Mouse (Mus musculus): ENCODE data around the gene Eif3k. TPM values are rescaled to one million over a fixed set of nuclear protein-coding genes. Genes with fewer than 3 reads are reported as not detected.
"Not testable (repeated sequence)": the region's sequence is repeated elsewhere in the genome, so short reads cannot be mapped to it uniquely, and the experiment has no call there.

Gene Eif3k
- total and polyA plus RNA-seq, 3 experiments = 199 to 377 (median 280) TPM

- Histone ChIP-seq H3K9me3 (replicated peaks) (no peaks in the 10 kb centered on the region), H3K27me3 (ENCODE audit: insufficient read depth, low read length) (no peaks in the 10 kb centered on the region), H3K4me3 (ENCODE audit: low read depth, low read length) (no peak overlapping the region), H3K36me3 (replicated peaks) (peaks cover 64% of the 10 kb centered on the region), H3K4me1 (ENCODE audit: insufficient read depth, low read depth, low read length) (peaks cover 47% of the 10 kb centered on the region)
- DNase-seq (ENCODE audit: low spot score) = no peak
- no peak for ATAC-seq (ENCODE audit: extremely low read depth, insufficient number of reproducible peaks, low FRiP score, poor library complexity, severe bottlenecking)
- TF ChIP-seq GATA1 (IDR thresholded peaks at IDR 0.05; ENCODE audit: borderline replicate concordance, low read length) (no peak), CTCF (IDR thresholded peaks at IDR 0.05; ENCODE audit: low read depth, low read length) (no peak), POLR2AphosphoS5 (IDR thresholded peaks at IDR 0.05; ENCODE audit: insufficient replicate concordance, low read depth, low read length) (no peak), GATA2 (IDR thresholded peaks at IDR 0.05; ENCODE audit: borderline replicate concordance, low read depth, low read length) (no peak), TAL1 (conservative IDR thresholded peaks at IDR 0.05; ENCODE audit: low read depth, low read length) (no peak)
These were observed 11.8 kb downstream of the Eif3k start for GRCm38 (mm10) chr7:28969672-28970394.

- peaks cover 58% of the 10 kb centered on the region for H3K36me3 ChIP-seq (replicated peaks)
These were observed 12.4 kb downstream of the Eif3k start for GRCm38 (mm10) chr7:28969271-28969670.

GRCm38 (mm10) chr7:28968120-28968519 lies 13.5 kb downstream of the Eif3k start:
- not testable (repeated sequence) for H3K9me3 ChIP-seq (replicated peaks); H3K27me3 ChIP-seq (ENCODE audit: insufficient read depth, low read length); ATAC-seq (ENCODE audit: extremely low read depth, insufficient number of reproducible peaks, low FRiP score, poor library complexity, severe bottlenecking); DNase-seq (ENCODE audit: low spot score); H3K4me3 ChIP-seq (ENCODE audit: low read depth, low read length)
- H3K36me3 ChIP-seq (replicated peaks) = peaks cover 47% of the 10 kb centered on the region
- H3K4me1 ChIP-seq (ENCODE audit: insufficient read depth, low read depth, low read length) = peaks cover 44% of the 10 kb centered on the region

More at GRCm38 (mm10) chr7:28969271-28969670, 12.4 kb downstream of the Eif3k start:
- H3K9me3 ChIP-seq (replicated peaks) = no peaks in the 10 kb centered on the region
- no peaks in the 10 kb centered on the region for H3K27me3 ChIP-seq (ENCODE audit: insufficient read depth, low read length)
- TF ChIP-seq POLR2AphosphoS5 (IDR thresholded peaks at IDR 0.05; ENCODE audit: insufficient replicate concordance, low read depth, low read length) (no peak), GATA1 (IDR thresholded peaks at IDR 0.05; ENCODE audit: borderline replicate concordance, low read length) (no peak), CTCF (IDR thresholded peaks at IDR 0.05; ENCODE audit: low read depth, low read length) (no peak), GATA2 (IDR thresholded peaks at IDR 0.05; ENCODE audit: borderline replicate concordance, low read depth, low read length) (no peak), TAL1 (conservative IDR thresholded peaks at IDR 0.05; ENCODE audit: low read depth, low read length) (no peak)
- H3K4me1 ChIP-seq (ENCODE audit: insufficient read depth, low read depth, low read length) = peaks cover 44% of the 10 kb centered on the region
- no peak for DNase-seq (ENCODE audit: low spot score)
- ATAC-seq (ENCODE audit: extremely low read depth, insufficient number of reproducible peaks, low FRiP score, poor library complexity, severe bottlenecking) = no peak
- H3K4me3 ChIP-seq (ENCODE audit: low read depth, low read length) = no peak overlapping the region

GRCm38 (mm10) chr7:28966751-28967505 lies 14.7 kb downstream of the Eif3k start:
- no peaks in the 10 kb centered on the region for H3K27me3 ChIP-seq (ENCODE audit: insufficient read depth, low read length)
- H3K4me1 ChIP-seq (ENCODE audit: insufficient read depth, low read depth, low read length) = peaks cover 43% of the 10 kb centered on the region
- ATAC-seq (ENCODE audit: extremely low read depth, insufficient number of reproducible peaks, low FRiP score, poor library complexity, severe bottlenecking) (no peak), DNase-seq (ENCODE audit: low spot score) (no peak)
- H3K36me3 ChIP-seq (replicated peaks) = peaks cover 35% of the 10 kb centered on the region
- no peak for TF ChIP-seq GATA2 (IDR thresholded peaks at IDR 0.05; ENCODE audit: borderline replicate concordance, low read depth, low read length)
- no peak for TF ChIP-seq POLR2AphosphoS5 (IDR thresholded peaks at IDR 0.05; ENCODE audit: insufficient replicate concordance, low read depth, low read length)
- TF ChIP-seq GATA1 (IDR thresholded peaks at IDR 0.05; ENCODE audit: borderline replicate concordance, low read length) = no peak
- no peak for TF ChIP-seq CTCF (IDR thresholded peaks at IDR 0.05; ENCODE audit: low read depth, low read length)
- no peak for TF ChIP-seq TAL1 (conservative IDR thresholded peaks at IDR 0.05; ENCODE audit: low read depth, low read length)
- no peaks in the 10 kb centered on the region for H3K9me3 ChIP-seq (replicated peaks)
- no peak overlapping the region for H3K4me3 ChIP-seq (ENCODE audit: low read depth, low read length)

- no peak overlapping the region for H3K4me3 ChIP-seq (ENCODE audit: low read depth, low read length)
- H3K9me3 ChIP-seq (replicated peaks) = no peaks in the 10 kb centered on the region
- H3K36me3 ChIP-seq (replicated peaks) = peaks cover 28% of the 10 kb centered on the region
- H3K27me3 ChIP-seq (ENCODE audit: insufficient read depth, low read length) = no peaks in the 10 kb centered on the region
- ATAC-seq (ENCODE audit: extremely low read depth, insufficient number of reproducible peaks, low FRiP score, poor library complexity, severe bottlenecking) = no peak
- peaks cover 38% of the 10 kb centered on the region for H3K4me1 ChIP-seq (ENCODE audit: insufficient read depth, low read depth, low read length)
- no peak for DNase-seq (ENCODE audit: low spot score)
- no peak for TF ChIP-seq GATA1 (IDR thresholded peaks at IDR 0.05; ENCODE audit: borderline replicate concordance, low read length)
- TF ChIP-seq GATA2 (IDR thresholded peaks at IDR 0.05; ENCODE audit: borderline replicate concordance, low read depth, low read length) = no peak
- no peak for TF ChIP-seq CTCF (IDR thresholded peaks at IDR 0.05; ENCODE audit: low read depth, low read length)
- TF ChIP-seq TAL1 (conservative IDR thresholded peaks at IDR 0.05; ENCODE audit: low read depth, low read length) = no peak
These were observed 15.5 kb downstream of the Eif3k start for GRCm38 (mm10) chr7:28966181-28966580.

- H3K36me3 ChIP-seq (replicated peaks) = peaks cover 22% of the 10 kb centered on the region
- no peak for ATAC-seq (ENCODE audit: extremely low read depth, insufficient number of reproducible peaks, low FRiP score, poor library complexity, severe bottlenecking)
- TF ChIP-seq TAL1 (conservative IDR thresholded peaks at IDR 0.05; ENCODE audit: low read depth, low read length) (no peak), GATA2 (IDR thresholded peaks at IDR 0.05; ENCODE audit: borderline replicate concordance, low read depth, low read length) (no peak), POLR2AphosphoS5 (IDR thresholded peaks at IDR 0.05; ENCODE audit: insufficient replicate concordance, low read depth, low read length) (no peak), CTCF (IDR thresholded peaks at IDR 0.05; ENCODE audit: low read depth, low read length) (no peak), GATA1 (IDR thresholded peaks at IDR 0.05; ENCODE audit: borderline replicate concordance, low read length) (no peak)
- no peaks in the 10 kb centered on the region for H3K27me3 ChIP-seq (ENCODE audit: insufficient read depth, low read length)
- H3K4me1 ChIP-seq (ENCODE audit: insufficient read depth, low read depth, low read length) = peaks cover 40% of the 10 kb centered on the region
- no peak for DNase-seq (ENCODE audit: low spot score)
- H3K9me3 ChIP-seq (replicated peaks) = no peaks in the 10 kb centered on the region
- H3K4me3 ChIP-seq (ENCODE audit: low read depth, low read length) = no peak overlapping the region
These were observed 16.3 kb downstream of the Eif3k start for GRCm38 (mm10) chr7:28965346-28965840.

All from G1E (cell line).